Mouse (Mus musculus): ENCODE data around the gene Gpr19. TPM values are rescaled to one million over a fixed set of nuclear protein-coding genes. Genes with fewer than 3 reads are reported as not detected.
A peak's percentile ranks its signal among the peaks of the same experiment; 100 is the strongest.

Gene Gpr19
- total RNA-seq, 4 experiments from 2014 or later = 2.6 to 5.8 (median 3.9) TPM

- no peak for DNase-seq (ENCODE audit: low spot score)
Observed at GRCm38 (mm10) chr6:134923670-134924069, 25.3 kb upstream of the Gpr19 start.

DNA sequence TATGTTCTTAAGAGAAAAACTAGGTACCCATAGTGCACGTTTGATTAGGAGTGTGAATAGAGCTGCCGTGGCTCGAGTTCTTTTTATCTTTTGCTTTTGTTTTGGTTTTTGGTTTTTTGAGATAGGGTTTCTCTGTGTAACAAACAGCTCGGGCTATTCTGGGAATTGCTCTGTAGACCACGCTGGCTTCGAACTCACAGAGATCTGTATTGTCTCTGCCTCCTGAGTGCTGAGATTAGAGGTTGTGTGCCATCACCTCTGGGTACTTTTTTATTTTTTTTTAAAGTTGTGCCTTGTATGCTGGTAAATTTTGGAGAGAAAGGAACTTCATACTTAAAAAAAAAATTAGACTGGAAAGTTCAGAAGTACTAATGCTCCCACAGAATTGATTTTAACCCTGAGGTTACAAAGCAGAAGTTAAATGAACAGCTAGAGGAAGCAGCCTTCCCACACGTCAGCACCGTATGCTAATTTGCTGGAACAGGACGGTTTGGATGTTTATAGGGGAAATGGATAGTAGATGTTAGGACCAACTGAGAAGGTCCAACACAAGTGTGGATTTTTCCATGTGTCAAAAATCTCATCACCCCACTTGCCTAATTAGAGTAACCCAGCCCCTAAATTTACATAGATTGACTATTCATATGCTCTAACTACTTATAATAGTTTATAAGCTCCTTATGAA lies 24.3 kb upstream of the Gpr19 start:
- no peak for DNase-seq (ENCODE audit: low spot score)

GRCm38 (mm10) chr6:134921695-134922510 lies 23.5 kb upstream of the Gpr19 start:
- no peak for DNase-seq (ENCODE audit: low spot score)

- DNase-seq (ENCODE audit: low spot score) = peak; percentile 36
Observed at GRCm38 (mm10) chr6:134921014-134921694, 22.8 kb upstream of the Gpr19 start.

DNA sequence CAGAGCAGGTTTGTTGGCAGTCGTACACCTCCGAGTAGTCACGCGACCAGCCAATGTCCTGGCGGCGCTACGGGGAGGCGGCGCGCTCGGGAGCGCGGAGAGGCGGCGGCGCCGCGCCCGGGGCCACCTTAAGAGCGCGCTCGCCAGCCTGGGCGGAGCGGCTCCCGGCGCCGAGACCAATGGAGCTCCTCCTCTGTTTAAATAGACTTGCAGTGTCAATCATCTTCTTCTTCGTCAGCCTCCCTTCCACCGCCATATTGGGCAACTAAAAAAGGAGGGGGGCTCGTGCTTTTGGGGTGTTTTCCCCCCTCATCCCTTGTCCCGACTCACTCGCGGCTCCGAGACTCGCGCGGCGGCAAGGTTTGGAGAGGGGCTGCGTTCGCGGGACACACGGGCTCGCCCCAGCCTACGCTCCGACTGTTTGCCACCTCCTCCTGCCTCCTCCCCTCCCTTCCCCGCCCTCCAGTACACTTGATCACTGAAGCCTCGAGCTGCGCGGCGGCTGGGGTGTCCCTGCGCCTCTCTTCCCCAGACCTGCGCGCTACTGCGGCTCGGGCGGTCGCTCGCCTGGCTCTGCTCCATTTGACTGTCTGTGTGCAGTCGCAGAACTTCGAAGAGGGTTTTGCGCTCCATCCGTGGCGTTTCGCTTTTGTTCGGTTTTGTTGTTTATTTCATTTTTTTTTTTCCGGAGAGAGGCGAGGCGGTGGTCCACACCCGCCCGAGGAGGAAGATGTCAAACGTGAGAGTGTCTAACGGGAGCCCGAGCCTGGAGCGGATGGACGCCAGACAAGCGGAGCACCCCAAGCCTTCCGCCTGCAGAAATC lies 22.0 kb upstream of the Gpr19 start, which contains the start of gene Cdkn1b:
TSS of gene Cdkn1b (plus strand) at position 212 of the 824 bp plus-strand sequence.
- peak; percentile 93 for DNase-seq (ENCODE audit: low spot score)

GRCm38 (mm10) chr6:134919511-134920189 lies 21.3 kb upstream of the Gpr19 start:
- DNase-seq (ENCODE audit: low spot score) = peak; percentile 44

DNA sequence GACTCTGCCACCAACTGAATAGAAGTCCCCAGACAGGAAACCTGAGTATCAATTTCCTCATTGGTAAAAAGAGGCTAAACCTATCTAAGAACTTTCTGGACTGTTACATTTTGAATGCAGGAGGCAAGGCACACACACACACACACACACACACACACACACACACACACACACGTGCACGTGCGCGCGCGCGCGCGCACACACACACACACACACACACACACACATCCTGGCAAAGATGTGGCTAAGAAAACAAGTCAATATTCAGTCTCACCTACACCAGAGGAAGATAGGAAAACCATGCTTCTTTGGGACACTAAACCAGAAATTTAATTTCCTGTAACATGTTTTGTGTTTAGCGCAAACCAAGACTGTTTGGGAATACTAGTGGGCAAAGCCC lies 20.4 kb upstream of the Gpr19 start:
- DNase-seq (ENCODE audit: low spot score) = no peak

GRCm38 (mm10) chr6:134917087-134917486 lies 18.7 kb upstream of the Gpr19 start:
- peak; percentile 80 for DNase-seq (ENCODE audit: low spot score)

DNA sequence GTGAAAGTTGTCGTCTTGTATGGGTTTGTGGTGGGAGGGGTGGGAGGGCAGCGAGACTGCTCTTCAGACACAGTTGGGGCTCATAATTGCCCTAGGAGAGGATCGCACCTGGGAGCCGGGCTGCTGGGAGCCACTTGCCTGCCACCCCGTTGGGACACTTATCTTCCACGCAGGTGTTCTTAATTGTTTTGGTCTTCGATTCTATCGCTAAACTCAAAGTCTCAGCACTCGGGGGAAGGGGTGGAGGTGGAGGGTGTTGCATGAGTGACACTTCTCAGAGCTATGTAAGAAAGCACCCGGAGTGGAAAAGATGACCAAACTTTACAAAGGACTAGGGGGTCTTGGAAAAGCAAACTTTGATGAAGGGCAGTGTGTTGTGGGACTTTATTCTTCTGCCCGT lies 18.3 kb upstream of the Gpr19 start:
- DNase-seq (ENCODE audit: low spot score) = no peak

- DNase-seq (ENCODE audit: low spot score) = no peak
Observed at GRCm38 (mm10) chr6:134914523-134914922, 16.1 kb upstream of the Gpr19 start.

DNA sequence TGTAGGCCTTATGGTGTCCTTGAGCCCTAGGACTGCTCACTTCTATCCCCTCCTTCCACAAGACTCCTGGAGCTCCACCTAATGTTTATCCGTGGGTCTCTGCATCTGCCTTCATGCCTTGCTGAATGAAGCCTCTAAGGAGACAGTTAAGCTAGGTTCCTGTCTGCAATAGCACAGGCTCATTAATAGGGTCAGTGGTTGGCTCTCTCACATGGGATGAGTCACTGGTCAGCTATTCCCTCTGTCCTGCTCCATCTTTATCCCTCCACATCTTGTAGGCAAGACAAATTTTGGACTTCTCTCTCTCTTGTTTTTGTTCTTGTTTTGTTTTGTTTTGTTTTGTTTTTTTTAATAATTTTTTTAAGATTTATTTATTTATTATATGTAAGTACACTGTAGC lies 7.4 kb upstream of the Gpr19 start:
- DNase-seq (ENCODE audit: low spot score) = no peak

DNA sequence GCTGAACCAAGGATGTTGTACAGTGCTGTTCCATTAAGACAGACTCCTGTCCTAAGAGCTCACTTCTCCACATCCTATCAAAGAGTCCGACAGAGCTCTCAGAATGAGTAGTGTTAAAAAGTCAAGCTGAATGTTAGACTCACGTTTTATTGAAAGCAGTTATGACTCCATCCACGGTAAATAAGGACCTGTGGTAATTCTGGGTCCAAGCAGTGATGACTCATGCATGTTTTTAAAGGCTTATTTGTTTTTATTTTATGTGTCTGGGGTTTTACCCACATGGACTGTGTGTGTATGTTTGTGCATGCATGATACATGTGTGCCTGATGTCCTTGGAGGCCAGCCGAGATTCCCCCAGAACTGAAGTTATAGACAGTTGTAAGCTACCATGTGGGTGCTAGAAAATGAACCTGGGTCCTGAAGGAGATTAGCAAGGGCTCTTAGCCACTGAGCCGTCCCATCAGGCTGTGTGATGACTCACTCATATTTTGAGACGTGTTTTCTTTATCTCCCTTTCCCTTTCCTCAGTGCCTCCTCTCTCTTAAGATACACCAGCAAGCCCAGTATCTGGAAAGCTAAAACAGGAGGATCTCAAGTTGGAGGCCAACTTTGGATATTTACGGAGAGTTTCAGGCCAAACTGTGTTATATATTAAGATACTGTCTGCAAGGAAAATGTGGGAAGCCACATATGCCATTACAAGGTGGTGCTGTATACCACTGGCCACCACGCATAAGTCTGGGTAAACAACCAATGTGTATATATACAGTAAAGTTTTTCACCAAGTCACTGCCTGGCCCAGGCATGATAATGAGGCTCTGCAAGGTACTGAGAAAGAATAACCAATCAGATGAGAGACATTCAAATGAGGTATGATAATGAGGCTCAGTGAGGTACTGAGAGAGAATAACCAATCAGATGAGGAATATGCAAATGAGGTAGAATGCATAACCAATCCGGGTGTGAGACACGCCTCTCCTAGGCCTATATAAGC lies 5.8 kb upstream of the Gpr19 start:
- no peak for DNase-seq (ENCODE audit: low spot score)

DNA sequence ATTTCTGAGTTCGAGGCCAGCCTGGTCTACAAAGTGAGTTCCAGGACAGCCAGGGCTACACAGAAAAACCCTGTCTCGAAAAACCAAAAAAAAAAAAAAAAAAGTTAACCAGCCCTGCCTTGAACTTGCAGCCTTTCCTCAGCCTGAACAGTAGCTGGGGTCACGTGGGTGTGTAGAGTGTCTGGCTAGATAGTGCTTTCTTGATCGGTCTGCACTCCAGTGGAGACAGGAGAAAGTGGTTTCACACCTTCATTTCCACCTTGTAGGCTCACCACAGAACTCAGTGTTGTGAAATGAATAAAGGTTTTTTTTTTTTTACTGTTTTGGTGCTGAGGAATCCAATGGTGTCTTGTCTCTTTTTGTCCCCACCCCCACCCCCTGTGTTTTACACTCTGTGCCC lies 5.0 kb upstream of the Gpr19 start:
- no peak for DNase-seq (ENCODE audit: low spot score)

DNA sequence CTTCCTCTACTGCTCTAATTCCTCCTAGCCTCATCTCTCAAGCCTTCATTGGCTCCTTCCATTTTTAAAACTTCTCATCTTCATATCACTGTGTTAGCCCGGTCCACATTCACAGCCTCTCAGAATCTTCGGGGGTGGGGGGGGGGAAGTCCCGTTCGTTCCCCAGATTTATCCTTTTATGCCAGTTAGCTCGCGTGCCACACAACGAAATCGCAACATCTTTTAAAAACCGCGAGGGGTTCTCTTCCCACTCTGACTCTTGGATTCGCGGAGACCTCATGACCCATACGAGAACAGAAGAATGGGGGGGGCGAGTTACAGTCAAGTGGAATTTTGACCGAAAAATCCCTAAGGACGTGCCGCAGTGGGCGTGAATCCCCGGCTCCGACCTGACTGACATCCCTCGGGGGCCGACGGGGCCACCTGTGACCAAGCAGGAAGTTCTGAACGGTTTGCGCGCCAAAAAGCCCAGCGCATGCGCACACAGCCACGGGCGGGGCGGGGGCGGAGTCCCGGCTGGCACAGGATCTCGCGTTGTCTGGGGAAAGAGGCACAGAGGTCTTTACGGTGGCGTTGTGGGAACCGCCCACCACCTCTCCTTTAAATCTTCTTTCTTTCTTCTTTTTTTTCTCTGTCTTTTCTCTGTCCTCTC lies 809 bp downstream of the Gpr19 start:
- DNase-seq (ENCODE audit: low spot score) = peak; percentile 97

GRCm38 (mm10) chr6:134896570-134897436 lies 1.6 kb downstream of the Gpr19 start:
- DNase-seq (ENCODE audit: low spot score) = no peak

- no peak for DNase-seq (ENCODE audit: low spot score)
Observed at GRCm38 (mm10) chr6:134890436-134890835, 7.9 kb downstream of the Gpr19 start.

DNA sequence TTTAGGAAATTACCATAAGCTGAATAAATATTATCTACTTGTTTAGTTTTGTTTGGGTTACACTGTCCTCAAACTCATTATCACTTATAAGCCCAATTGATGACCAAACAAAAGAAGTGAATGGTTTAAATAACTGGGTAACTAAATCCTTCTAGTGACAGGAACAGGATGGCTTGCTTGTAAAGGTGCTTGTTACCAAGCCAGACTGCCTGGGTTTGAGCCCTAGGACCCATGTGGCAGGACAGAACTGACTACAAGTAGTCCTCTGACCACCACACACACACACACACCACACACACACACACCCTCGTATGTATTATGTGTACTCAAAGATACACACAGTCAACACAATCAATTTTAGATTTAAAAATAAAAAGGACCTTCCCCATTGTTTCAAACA lies 8.6 kb downstream of the Gpr19 start:
- DNase-seq (ENCODE audit: low spot score) = no peak

GRCm38 (mm10) chr6:134888563-134889017 lies 9.8 kb downstream of the Gpr19 start:
- DNase-seq (ENCODE audit: low spot score) = no peak
